Mouse (Mus musculus): ENCODE results near the gene Slc9a3r2.

DNA sequence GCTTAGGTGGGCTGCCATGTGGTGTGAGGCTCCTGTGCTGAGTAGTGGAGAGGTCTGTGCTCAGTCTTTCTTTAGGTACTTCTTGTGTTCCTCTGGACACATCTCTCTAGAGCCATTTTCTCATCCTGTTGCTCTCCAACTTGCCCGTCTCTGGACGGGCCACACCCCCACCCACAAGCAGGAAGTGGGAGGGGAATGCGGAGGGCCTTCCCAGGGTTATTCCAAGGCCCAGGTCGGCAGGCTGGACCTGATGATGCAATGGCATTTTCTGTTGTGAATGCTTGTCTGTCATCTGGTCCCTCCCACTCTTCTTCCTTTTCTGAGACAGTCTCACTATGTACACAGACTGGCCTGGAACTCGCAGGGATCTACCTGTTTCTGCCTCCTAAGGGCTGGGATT, 22.0 kb upstream of the Slc9a3r2 start:
- TF ChIP-seq CTCF (IDR thresholded peaks at IDR 0.05), result no peak
- TF ChIP-seq EP300 (IDR thresholded peaks at IDR 0.05), result no peak
